Mouse (Mus musculus): ENCODE results near the gene Trmt10a. TPM values are rescaled to one million over a fixed set of nuclear protein-coding genes. Genes with fewer than 3 reads are reported as not detected.

The Trmt10a gene
- polyA plus RNA-seq, 1 experiment: 2.6 TPM

DNA sequence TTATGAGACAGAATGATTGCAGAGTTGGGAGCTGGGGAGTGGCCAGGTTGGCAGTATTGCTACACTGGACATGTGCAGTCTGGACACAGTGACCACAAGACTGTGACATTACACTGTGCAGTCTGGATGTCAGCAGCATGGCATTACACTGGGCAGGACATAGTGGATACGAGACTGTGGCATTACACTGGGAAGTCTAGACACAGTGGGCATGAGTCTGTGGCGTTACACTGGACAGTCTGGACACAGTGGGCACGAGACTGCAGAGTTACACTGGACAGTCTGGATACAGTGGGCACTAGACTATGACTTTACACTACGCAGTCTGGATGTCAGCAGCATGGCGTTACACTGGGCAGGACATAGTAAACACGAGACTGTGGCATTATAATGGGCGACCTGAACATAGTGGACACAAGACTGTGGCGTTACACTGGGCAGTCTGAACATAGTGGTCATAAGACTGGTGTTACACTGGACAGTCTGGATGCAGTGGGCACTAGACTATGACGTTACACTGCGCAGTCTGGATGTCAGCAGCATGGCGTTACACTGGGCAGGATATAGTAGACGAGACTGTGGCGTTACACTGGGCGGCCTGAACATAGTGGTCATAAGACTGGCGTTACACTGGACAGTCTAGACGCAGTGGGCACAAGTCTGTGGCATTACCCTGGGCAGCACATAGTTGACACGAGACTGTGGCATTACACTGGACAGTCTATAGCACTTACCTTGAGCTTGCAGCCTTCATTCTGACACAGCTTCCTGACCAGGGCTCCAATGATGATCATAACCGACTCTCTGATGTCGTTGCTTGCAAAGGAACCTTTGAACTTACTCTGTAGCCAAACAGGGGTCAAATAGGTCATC, 32.1 kb upstream of the Trmt10a start:
- Histone ChIP-seq H3K4me1 (ENCODE audit: control insufficient read depth, insufficient read depth, low read length) (no peaks in the 10 kb centered on the region), H3K4me3 (ENCODE audit: insufficient read depth, low read length) (no peak overlapping the region)
- TF ChIP-seq POLR2A (IDR thresholded peaks at IDR 0.05; ENCODE audit: borderline replicate concordance, low read depth, low read length) (no peak), CTCF (IDR thresholded peaks at IDR 0.05; ENCODE audit: low read depth, low read length) (no peak)

DNA sequence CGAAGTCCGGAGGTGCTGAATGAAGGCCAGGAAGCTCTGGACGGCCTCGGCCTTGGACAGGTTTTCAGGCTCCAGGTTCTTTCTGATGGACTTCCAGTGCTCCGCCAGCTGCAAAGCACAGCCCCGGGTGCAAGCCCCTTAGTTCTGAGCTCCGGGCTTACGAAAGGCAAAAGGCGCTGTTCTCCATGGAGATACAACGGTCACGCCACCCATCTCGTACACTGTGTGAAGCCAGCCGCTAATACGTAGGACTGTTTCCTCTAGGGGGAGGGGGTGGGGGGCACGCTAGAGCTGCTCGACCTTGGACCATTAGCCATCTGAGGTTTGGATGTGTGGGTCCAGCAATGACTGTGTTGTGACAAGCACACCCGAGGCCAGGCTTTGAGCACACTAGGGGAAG, 29.1 kb upstream of the Trmt10a start:
- peaks cover 8% of the 10 kb centered on the region for H3K4me1 ChIP-seq (ENCODE audit: control insufficient read depth, insufficient read depth, low read length)
- TF ChIP-seq POLR2A (IDR thresholded peaks at IDR 0.05; ENCODE audit: borderline replicate concordance, low read depth, low read length): no peak
- TF ChIP-seq CTCF (IDR thresholded peaks at IDR 0.05; ENCODE audit: low read depth, low read length): no peak
- H3K27ac ChIP-seq (ENCODE audit: insufficient read depth, low read depth, low read length): no peak overlapping the region
- H3K4me3 ChIP-seq (ENCODE audit: insufficient read depth, low read length): no peak overlapping the region

More for the DNA sequence above, 32.1 kb upstream of the Trmt10a start:
- no peak overlapping the region for H3K27ac ChIP-seq (ENCODE audit: insufficient read depth, low read depth, low read length)

DNA sequence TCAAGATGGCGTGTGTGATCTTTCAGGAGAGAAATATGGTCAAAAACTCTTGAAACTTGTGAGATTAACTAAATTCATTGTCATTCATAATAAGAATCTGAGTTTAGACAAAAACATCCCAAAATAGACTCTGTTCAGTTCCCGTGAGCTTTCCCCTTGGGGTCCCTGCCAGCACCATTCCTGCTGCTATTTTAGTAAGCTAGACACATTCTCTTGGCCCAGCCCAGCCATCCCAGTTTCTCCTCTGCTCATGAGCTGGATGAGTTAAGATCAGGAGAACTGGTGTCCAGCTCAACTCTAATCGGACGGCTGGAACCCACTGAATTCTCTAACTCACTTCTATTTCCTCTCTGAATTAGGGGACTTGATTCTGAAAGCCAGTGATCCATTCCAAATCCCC, 26.4 kb upstream of the Trmt10a start:
- H3K27ac ChIP-seq (ENCODE audit: insufficient read depth, low read depth, low read length): no peak overlapping the region
- peaks cover 9% of the 10 kb centered on the region for H3K4me1 ChIP-seq (ENCODE audit: control insufficient read depth, insufficient read depth, low read length)
- no peak overlapping the region for H3K4me3 ChIP-seq (ENCODE audit: insufficient read depth, low read length)
- TF ChIP-seq POLR2A (IDR thresholded peaks at IDR 0.05; ENCODE audit: borderline replicate concordance, low read depth, low read length): no peak
- no peak for TF ChIP-seq CTCF (IDR thresholded peaks at IDR 0.05; ENCODE audit: low read depth, low read length)

DNA sequence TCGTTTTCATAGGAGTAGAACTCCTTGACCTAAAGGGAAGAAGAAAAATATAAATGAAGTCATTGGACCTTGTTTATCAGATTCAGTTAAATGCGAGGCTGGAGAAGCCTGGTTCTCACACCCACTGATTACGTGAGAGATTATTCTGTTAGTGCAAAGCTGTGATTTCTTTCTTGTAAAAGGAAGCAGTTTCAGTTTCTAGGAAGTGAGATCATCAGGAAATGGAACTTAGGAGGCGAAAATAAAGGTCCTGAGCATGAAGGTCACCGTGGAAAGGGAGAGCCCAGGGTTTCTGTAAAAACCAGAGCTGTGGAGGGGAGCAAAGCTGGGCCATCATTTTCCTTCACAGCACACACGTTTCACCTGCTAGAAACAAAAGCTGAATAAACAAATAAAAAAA, 24.9 kb upstream of the Trmt10a start:
- Histone ChIP-seq H3K4me3 (ENCODE audit: insufficient read depth, low read length) (peak overlapping the region; percentile 46), H3K27ac (ENCODE audit: insufficient read depth, low read depth, low read length) (peak overlapping the region; percentile 63), H3K4me1 (ENCODE audit: control insufficient read depth, insufficient read depth, low read length) (peaks cover 9% of the 10 kb centered on the region)
- TF ChIP-seq CTCF (IDR thresholded peaks at IDR 0.05; ENCODE audit: low read depth, low read length) (no peak), POLR2A (IDR thresholded peaks at IDR 0.05; ENCODE audit: borderline replicate concordance, low read depth, low read length) (no peak)

DNA sequence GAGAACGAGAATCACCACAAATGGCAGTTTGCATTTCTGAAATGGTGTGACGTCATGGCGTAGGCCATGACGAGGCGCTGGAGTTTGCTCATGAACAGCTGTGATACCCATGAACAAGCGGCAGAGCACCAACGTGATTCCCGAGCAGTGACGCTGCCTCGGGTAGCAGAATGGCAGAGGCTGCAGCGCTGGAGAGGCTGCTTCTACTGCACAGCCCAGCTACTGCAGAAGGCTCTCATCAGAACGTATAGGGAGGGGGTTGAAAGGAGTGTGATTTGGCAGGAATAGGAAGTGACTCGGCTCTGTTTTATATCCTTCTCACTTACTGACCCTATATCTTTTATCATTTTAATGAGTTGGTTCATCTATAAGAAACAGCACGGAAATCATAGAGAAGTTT, 24.4 kb upstream of the Trmt10a start:
- H3K4me3 ChIP-seq (ENCODE audit: insufficient read depth, low read length): peak overlapping the region; percentile 46
- TF ChIP-seq CTCF (IDR thresholded peaks at IDR 0.05; ENCODE audit: low read depth, low read length) (no peak), POLR2A (IDR thresholded peaks at IDR 0.05; ENCODE audit: borderline replicate concordance, low read depth, low read length) (no peak)
- H3K27ac ChIP-seq (ENCODE audit: insufficient read depth, low read depth, low read length): peak overlapping the region; percentile 63
- H3K4me1 ChIP-seq (ENCODE audit: control insufficient read depth, insufficient read depth, low read length): peaks cover 9% of the 10 kb centered on the region

DNA sequence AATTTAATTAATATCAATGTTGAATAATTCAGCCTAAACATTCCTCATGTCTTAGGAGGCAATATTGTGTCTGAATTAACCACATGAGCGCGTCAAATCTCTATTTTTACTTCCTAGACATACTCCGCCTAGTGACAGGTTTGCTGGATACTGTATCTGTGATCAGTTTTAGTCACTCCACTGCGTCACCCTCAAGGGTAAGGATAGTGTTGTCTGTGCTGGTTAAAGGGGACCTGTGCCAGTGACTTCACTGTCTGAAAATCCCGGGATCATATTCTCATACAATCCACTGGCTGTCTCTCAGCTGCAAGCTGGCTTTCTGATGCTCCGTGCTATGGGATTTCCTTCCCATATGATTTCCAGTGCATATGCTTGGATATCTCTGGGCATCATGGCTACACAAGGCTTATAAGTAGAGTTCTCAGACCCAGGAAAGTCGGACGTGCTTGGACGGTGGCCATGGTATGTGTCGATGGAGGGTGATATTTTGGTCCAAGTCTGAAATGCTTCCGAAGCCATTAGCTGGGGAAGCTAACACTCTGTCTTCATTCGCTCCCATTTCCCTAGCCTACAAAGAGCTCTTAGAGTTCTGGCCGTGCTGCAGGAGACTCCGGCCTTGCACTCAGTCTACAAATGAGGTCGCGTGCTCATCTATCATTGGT, 23.7 kb upstream of the Trmt10a start:
- Histone ChIP-seq H3K4me1 (ENCODE audit: control insufficient read depth, insufficient read depth, low read length) (peaks cover 9% of the 10 kb centered on the region), H3K4me3 (ENCODE audit: insufficient read depth, low read length) (no peak overlapping the region), H3K27ac (ENCODE audit: insufficient read depth, low read depth, low read length) (no peak overlapping the region)
- TF ChIP-seq POLR2A (IDR thresholded peaks at IDR 0.05; ENCODE audit: borderline replicate concordance, low read depth, low read length) (no peak), CTCF (IDR thresholded peaks at IDR 0.05; ENCODE audit: low read depth, low read length) (no peak)

DNA sequence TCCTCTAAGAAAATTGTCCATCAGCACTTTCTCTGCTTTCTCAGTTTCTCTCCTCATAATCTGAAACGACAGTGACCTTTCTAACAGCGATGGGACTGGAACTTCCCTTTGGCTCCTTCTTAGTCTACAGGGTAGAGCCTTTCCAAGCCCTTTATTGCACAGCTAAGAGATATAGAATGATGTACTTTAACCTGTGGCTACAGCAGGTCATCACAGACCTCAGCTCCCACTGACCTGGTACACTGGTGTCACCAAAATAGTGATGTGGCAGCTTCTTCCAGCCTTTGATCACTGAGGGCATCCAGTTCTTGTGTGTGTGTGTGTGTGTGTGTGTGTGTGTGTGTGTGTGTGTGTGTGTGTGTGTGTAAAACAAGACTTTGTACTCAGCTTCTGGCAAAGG, 21.8 kb upstream of the Trmt10a start:
- H3K4me1 ChIP-seq (ENCODE audit: control insufficient read depth, insufficient read depth, low read length): peaks cover 9% of the 10 kb centered on the region
- no peak overlapping the region for H3K27ac ChIP-seq (ENCODE audit: insufficient read depth, low read depth, low read length)
- TF ChIP-seq CTCF (IDR thresholded peaks at IDR 0.05; ENCODE audit: low read depth, low read length): no peak
- TF ChIP-seq POLR2A (IDR thresholded peaks at IDR 0.05; ENCODE audit: borderline replicate concordance, low read depth, low read length): no peak
- no peak overlapping the region for H3K4me3 ChIP-seq (ENCODE audit: insufficient read depth, low read length)

DNA sequence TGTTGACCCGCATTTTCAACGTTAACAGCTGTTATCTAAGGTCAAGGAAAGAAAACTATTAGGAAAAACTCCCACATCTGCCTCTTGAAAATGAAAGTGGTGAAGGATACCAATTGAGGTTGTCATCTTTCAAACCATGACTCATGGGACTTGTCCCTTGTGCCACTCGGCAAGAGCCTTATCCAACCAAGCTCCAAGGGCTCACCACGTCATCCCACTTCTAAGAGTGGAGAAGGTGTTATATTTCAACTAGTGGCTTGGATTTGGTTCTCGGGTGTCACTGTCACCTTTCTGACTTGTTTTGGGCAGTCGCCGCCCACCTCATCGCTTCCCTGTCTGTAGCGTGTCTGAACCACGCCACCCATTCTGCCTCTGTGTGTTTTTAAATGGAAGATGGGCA, 19.4 kb upstream of the Trmt10a start:
- peaks cover 3% of the 10 kb centered on the region; the same call in 1 of the 2 replicates for H3K4me1 ChIP-seq (ENCODE audit: control insufficient read depth, insufficient read depth, low read length)
- no peak overlapping the region for H3K27ac ChIP-seq (ENCODE audit: insufficient read depth, low read depth, low read length)
- no peak for TF ChIP-seq CTCF (IDR thresholded peaks at IDR 0.05; ENCODE audit: low read depth, low read length)
- no peak overlapping the region for H3K4me3 ChIP-seq (ENCODE audit: insufficient read depth, low read length)

DNA sequence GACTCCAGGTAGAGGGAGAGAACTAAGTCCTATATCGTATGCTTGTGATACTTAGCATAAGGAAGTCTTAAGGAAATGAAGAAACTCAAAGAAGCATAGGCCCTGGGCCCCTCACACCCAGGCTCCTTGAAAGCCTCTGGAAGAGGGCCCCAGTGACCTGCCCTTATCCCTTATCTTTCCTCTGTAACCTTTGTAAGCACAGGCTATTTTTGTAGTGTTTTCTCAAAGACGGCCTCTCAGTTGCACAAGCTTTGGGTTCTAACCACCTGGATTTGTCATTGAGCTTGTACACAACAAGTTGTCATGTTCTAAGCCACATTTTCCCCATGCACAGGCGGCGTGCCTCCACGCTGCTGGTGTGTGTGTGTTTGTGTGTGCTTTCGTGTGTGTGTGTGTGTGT, 14.1 kb upstream of the Trmt10a start:
- no peak for TF ChIP-seq CTCF (IDR thresholded peaks at IDR 0.05; ENCODE audit: low read depth, low read length)
- no peak for TF ChIP-seq POLR2A (IDR thresholded peaks at IDR 0.05; ENCODE audit: borderline replicate concordance, low read depth, low read length)
- Histone ChIP-seq H3K4me3 (ENCODE audit: insufficient read depth, low read length) (no peak overlapping the region), H3K4me1 (ENCODE audit: control insufficient read depth, insufficient read depth, low read length) (no peaks in the 10 kb centered on the region), H3K27ac (ENCODE audit: insufficient read depth, low read depth, low read length) (no peak overlapping the region)

DNA sequence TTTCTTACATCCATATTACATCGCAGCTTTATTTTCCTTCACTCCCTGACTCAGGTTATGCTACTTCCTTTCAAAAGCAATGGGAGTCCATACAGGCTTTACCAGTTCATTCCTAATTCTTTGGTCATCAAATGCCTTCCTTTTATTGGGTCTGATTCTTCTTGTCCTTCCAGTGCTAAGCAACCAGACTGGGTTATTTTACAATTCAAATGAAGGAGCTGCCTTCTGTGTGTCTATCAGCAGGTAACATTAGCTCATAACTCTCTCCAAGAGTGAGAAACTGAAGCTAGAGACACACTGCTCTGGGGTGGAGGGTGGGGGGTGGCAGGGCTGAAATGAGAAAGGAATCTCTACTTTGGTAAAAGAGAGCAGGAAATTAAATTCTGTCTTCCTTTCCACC, 12.6 kb upstream of the Trmt10a start:
- Histone ChIP-seq H3K4me1 (ENCODE audit: control insufficient read depth, insufficient read depth, low read length) (no peaks in the 10 kb centered on the region), H3K4me3 (ENCODE audit: insufficient read depth, low read length) (no peak overlapping the region), H3K27ac (ENCODE audit: insufficient read depth, low read depth, low read length) (no peak overlapping the region)
- TF ChIP-seq POLR2A (IDR thresholded peaks at IDR 0.05; ENCODE audit: borderline replicate concordance, low read depth, low read length) (no peak), CTCF (IDR thresholded peaks at IDR 0.05; ENCODE audit: low read depth, low read length) (no peak)

Data from bone marrow macrophage, adult 2 months (primary cell).